Mouse (Mus musculus) liver, adult 2 months (tissue): ENCODE results near the gene Slc1a6.

ENCODE experiments used
- CTCF ChIP-seq: fragments of 200-500 bp; IDR thresholded peaks from 2 replicates; pipeline ENCODE4 v1.5.1; 2011; ENCODE audit warnings: low read depth, low read length, control low read depth
- POLR2A ChIP-seq: fragments of 200-500 bp; IDR thresholded peaks from 2 replicates; pipeline ENCODE4 v1.6.1; 2011; ENCODE audit warnings: low read length, control low read depth; ENCODE audit not compliant: insufficient read depth; ENCODE audit errors: extremely low read depth

- TF ChIP-seq CTCF (no peak), POLR2A (no peak)
Measured at GRCm38 (mm10) chr10:78748946-78749345, 31.4 kb upstream of the Slc1a6 start.
